Mouse (Mus musculus): Measurements from ENCODE around the gene Ms4a14.

DNA sequence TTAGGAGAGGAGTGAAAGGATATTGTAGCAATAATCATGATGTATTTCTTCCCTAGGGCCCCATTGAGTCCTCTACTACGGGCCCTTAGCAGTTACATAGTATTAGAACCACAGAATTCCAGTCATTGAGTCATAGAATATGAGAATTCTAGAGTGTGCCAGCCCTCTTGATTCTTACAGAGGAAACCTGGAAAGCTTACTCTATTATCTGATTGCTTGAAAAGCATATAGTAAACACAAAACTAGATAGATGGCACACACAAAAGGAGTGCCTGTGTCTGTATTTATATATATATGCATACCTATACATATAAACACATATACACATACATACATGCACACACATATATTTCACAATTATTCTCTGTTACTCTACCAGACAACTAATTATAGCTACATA, at the start of gene Ms4a14:
- TF ChIP-seq CTCF (IDR thresholded peaks at IDR 0.05; ENCODE audit: low read depth), result no peak
- TF ChIP-seq EP300 (IDR thresholded peaks at IDR 0.05; ENCODE audit: low read depth), result no peak

Measured in liver, postnatal 0 days (tissue).